Mouse (Mus musculus) spleen, postnatal 4 days (tissue): Measurements from ENCODE around the gene Olfr541.
"Not testable (repeated sequence)": the region's sequence is repeated elsewhere in the genome, so short reads cannot be mapped to it uniquely, and the experiment has no call there.

Source experiments
- DNase-seq, 2 experiments: peaks; one replicate each; pipeline ENCODE4 v3.0.0; 2022; ENCODE audit warnings: low spot score in 2 of 2

The Olfr541 gene

DNA sequence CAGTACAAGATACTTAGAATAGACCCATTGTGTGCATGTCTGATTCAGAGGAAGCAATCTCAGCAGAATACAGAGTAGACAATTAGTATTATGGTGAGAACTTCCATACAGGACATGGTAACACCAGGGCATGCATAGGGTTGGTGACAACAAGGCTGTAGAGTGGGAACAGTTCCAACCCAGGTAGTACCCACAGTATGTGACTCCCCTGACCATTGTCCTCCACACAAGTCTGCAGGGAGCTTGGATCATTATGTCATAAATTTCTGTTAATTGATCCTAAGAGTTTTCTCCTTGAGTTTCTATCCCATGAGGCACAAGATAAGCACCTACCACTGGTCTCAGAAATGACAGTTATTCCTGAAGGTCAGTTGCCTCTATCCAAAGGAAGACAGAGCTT, at the start of gene Olfr541:
Olfr541 (plus strand) TSS at position 301 of the 400 bp plus-strand sequence.
- no peak for DNase-seq

DNA sequence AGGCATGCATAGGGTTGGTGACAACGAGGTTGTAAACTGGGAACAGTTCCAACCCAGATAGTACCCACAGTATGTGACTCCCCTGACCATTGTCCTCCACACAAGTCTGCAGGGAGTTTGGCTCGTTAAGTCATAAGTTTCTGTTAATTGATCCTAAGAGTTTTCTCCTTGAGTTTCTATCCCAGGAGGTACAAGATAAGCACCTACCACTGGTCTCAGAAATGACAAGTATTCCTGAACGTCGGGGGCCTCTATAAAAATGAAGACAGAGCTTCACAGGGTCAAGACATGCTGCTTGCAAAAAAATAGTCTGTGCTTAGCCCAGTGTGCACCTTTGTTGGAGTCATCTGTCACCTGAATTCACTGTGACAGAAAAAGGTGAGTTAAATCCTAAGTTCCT, 37.4 kb upstream of the Olfr541 start, which contains the start of gene Olfr539:
Olfr539 (plus strand) TSS at position 301 of the 400 bp plus-strand sequence.
- no peak for DNase-seq

DNA sequence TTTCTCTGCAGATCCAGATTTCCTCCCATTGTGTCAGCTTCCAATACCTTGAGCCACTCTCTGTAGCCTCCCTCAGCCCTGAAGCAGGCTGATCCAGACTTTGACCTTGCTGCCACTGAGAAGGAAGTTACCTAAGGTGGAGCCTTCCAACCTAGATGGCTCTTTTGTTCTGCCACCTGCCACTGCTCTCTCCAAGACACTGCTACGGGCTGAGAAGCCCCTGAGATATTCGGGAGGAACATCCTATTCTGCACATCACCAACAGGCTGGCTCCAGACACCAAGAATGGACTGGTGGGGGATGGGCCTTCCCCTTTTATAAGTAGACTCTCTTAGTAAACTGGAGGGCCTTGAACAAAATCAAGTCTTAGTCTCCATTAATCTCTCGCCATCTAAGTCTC, 26.4 kb upstream of the Olfr541 start:
- not testable (repeated sequence) for DNase-seq

DNA sequence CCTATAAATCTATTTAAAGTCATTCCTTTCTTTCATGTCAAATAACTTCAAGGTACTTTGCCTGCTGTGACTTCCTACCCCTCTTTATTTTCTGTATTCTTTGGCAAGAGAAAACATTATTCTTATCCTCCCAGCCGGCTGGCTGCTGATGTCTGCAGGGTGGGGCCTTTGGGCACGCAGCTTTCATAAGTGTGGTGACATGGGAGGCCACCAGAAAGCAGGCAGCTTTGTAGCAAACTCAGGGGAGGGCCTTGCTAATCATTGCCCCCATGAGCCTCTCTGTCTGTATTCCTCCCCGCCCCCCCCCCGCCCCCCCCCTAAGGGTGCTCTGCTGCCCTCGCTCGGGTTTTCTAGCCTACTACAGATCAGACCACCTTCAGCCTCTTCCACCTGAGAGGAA, 21.2 kb upstream of the Olfr541 start:
- DNase-seq, result no peak

DNA sequence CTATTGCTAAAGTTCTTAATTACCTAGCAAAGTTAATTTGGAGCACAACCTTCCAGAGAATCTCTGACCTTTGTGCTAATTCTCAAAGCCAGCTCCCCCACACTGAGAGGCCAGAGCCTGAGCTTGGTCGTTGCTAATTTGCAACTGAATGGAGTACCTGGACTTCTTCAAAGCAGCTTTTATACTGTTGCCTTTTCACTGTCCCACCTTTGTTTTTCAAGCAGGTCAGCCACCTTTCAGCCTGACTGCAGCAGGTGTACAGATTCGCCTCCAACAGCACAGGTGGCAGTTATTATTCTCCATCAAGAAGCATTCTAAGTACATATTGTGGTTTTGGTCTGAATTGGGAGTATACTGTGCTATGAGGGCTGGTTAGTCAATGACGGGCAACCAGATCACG, 17.5 kb upstream of the Olfr541 start:
- not testable (repeated sequence) for DNase-seq

DNA sequence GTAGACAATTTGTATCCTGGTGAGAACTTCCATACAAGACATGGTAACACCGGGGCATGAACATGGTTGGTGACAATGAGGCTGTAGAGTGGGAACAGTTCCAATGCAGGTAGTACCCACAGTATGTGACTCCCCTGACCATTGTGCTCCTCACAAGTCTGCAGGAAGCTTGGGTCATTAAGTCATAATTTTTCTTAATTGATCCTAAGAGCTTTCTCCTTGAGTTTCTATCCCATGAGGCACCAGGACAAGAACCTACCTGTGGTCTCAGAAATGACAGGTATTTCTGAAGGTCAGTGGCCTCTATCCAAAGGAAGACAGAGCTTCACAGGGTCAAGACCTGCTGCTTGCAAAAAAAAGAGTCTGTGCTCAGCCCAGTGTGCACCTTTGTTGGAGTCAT, 15.4 kb upstream of the Olfr541 start, which contains the start of gene Olfr45:
Olfr45 (plus strand) TSS at position 301 of the 400 bp plus-strand sequence.
- no peak for DNase-seq

DNA sequence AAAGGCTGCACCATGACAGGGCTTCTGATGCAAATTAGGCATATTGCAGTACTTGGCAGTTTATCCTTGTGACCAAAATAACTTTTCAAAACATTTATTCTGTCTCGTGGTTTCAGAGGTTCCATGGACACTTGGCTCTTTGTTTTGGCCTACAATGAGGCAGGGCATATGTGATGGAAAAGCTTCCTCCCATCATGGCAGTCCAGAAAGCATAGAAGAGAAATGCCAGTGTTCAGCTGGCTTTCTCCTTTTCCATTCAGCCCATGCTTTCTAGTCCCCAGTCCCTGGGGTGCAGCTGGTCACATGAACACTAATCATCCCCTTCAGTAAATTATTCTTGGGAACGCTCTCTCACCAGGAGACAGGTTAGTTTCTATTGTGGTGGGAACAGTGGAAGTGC, 9.3 kb downstream of the Olfr541 start:
- no peak for DNase-seq

DNA sequence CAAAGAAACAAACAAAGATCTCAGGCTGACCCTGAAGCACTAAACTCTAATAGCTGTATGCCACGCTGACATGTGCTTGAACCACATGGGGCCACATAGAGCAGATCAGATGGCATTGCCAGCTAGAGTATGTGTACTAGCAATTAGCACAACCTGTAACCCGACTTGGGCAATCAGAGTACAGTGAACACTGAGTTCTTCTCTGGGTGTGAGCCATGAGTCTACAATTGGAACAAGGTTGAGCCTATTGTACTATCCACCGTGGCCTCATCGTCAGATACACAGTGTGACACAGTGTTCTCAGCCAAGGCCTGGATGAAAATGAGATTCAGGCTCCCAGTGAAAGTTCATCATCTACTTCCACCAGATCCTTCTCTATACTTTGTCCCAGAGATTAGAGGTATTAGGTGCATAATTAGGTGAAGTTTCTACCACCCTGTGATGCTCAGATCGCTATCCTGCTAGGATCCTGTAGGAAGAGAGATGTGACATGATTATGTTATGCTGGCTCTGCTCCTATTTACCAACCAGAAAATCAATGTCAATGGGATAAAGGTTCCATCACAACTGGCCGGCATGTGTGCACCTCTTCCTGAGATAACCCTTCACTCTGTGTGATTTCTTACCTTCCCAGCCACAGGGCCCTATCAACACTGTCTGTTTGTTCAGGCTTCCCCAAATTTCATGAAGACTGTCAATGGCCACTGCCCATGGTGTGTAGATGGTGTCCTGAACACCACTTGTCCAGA, 10.6 kb downstream of the Olfr541 start:
- no peak for DNase-seq

DNA sequence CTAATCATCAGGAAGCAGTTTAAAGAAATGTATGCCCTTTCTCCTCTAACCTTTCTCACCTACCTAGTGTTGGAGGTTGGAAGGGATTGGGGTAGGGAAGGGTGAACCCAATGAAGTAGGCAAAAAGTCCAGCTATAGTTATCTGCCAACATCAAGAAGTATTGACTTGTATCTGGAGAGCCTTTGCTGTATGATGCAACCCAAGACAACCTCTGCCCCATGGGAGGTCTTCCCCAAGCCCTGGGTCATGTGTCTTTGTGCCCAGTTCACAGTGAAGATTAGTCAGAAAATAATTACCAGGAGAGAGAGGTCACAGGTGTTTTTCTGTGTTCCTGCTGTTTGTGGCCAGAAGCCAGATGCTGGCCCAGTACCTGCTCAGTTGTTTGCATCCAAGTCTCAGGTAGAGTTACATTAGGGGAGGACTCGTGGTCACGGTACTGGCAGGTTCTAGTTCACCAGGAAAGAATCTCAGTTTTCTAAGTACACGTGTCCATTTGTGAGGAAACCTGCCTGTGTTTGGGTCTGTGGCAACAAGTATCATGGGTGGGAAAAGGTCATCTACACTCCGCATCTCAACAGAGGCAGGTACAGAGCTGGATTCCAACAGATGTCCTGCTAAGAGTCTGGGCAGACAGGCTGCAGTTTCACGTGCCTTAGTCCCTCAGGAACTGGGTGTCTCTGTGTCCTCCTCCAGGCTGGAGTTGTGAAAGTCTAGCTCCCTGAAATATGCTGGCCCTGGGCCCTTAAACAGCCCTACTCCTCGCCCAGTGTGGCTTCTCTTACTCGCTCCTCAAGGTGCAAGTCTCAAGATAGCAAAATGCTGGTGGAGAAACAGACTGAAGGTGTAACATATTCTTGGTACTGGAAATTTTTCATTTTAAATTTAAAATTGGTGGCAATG, 20.3 kb downstream of the Olfr541 start:
- no peak for DNase-seq

DNA sequence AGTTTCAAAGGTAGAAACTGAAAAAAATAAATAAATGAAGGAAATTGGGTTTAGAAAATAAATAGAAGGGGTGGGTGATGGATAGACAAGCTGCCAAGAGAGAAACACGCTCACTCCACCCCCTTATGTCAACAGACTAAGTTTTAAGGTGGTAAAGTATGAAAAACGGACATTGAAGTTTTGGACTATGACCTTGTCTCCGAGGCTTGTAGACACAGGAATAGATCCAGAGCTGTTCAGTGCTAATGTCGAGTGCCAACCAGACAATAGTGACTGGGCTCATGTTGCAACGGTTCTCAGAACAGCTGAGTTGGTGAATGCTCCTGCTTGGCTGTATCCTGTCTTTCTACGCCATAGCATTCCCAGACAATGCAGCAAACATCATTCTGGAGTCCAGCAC, 24.0 kb downstream of the Olfr541 start:
- DNase-seq, result no peak

DNA sequence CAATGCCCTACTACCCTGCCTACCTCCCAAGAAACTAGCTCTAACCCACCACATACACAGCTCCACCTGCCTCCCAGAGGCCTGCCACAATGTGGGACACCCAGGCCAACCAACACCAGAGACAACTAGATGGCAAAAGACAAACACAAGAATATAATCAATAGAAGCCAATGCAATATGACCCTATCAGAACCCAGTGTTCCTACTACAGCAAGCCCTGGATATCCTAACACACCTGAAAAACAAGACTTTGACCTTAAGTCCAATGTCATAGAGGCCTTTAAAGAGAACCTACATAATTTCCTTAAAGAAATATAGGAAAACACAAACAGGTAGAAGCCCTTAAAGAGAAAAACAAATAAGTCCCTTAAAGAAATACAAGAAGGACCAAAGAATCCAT, 28.5 kb downstream of the Olfr541 start:
- no peak for DNase-seq

DNA sequence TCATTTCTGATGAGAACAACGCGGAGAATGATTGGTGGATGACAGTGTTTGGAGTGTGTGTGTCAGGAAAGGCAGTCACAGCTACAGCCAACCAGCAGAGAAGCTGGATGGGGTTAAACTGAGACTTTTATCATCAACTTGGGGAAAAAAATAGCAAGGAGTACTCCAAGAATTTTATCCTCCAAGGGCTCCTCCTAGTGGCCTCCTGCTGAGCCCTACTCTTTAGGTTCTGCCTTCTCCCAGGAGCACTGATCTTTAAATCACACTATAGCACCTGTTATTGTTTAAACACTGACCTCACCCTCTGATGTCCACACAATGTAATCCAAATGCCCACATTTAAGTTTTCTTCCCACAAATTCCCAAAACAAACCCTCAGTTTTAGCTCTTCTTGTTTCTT, 36.1 kb downstream of the Olfr541 start:
- DNase-seq, result no peak

DNA sequence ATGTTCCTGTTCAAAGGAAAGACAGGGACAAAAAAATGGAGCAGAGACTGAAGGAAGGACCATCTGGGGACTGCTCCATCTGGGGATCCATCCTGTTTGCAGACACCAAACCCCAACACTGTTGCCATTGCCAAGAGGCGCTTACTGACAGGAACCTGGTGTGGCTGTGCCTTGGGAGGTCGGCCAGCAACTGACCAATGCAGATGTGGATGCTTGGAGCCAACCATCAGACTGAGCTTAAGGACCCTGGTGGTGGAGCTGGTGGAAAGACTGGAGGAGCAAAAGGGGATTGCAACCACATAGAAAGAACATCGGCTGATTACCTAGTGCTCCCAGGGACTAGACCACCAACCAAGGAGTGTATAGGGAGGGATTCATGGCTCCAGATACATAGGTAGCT, 50.3 kb downstream of the Olfr541 start:
- DNase-seq, result no peak

DNA sequence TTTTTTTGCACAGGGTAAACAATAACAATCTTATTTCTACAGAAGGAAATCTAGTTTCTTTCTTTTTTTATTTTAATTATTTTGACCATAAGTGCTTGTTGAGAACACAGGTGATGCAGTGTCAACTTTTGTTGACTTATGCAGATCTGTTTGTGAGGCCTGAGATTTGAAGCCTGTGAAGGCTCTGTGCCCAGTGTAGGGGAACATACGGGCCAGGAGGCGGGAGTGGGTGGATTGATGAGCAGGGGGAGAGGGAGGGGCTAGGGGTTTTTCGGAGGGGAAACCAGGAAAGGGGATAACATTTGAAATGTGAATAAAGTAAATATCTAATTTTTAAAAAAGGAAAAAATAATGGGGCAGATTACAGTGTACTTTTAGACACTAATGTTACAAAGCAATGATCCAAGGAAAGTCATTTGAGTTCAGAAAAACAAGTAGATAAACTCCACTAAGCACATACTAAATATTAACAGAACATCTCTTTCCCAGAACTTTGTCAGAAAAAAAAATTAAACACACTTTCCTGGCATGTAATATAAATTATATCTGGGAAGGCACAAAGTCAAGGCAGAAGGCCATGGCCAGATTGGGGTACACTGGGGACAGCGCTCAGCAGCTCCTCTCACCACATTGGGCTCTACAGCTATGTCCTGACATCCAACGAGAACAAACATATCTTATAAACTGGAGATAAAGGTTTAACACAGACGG, 51.2 kb downstream of the Olfr541 start:
- no peak for DNase-seq

DNA sequence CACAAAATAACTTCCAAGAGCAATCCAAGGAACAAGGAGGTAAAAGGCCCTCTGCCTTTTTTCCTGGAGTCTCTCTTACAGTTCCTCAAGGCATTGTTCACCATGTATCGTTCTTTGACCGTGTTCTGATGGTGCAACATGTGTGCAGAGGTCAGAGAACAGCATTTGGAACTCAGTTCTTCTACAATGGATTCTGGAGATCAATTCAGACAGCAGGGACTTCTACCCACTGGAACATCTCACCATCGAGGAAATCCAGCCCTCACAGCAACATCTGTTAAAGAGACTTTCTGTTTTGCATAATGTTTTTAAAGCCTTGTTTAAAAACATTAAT, 51.7 kb downstream of the Olfr541 start:
- no peak for DNase-seq

DNA sequence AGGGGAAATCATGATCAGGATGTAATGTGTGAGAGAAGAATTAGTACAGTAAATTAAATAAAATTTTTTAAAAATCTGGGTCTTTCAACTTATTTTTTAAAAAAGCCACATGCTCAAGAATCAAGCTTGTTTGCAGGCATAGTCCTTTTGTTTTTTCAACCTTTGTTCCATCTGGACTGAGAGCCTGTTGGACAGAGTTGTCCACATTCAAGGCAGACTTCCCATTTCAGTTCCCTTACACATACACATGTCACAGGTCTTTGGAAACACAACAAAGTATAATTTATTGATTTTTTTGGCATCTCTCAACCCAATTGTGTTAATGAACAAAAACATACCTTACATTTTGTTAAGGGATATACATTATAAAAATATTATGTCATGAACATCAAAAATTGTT, 57.5 kb downstream of the Olfr541 start:
- DNase-seq, result no peak
